Mouse (Mus musculus) lung, adult 2 months (tissue): ENCODE data around the gene Naa38.

Source experiments
- CTCF ChIP-seq: fragments of 200-500 bp; IDR thresholded peaks from 2 replicates; pipeline ENCODE4 v1.5.1; 2011; ENCODE audit warnings: mild to moderate bottlenecking, low read length, control low read depth; ENCODE audit not compliant: insufficient read depth
- POLR2A ChIP-seq: fragments of 200-500 bp; IDR thresholded peaks from 2 replicates; pipeline ENCODE4 v1.6.1; 2011; ENCODE audit warnings: low read depth, mild to moderate bottlenecking, control low read depth, low read length, borderline replicate concordance; ENCODE audit errors: extremely low read depth

DNA sequence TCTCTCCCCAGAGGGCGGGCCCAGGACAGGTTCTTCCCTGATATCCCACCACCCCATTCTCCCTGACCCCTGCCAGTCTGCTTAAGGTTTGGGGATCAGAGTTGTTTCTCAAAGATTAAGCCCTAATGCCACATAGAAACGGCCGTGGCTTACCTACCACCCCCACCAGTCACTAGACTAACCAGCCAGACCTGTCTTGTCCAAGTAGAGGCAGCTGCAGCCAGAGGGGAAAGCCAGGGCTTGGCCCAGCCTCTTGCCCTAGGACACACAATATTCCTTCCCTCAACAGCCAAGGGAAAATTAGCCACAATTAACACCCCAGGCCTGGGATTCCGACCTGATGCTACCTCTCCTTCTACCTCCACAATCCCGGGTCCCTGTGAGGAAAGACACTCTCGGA lies 29.6 kb upstream of the Naa38 start:
- TF ChIP-seq POLR2A (no peak), CTCF (no peak)
